Mouse (Mus musculus): Measurements from ENCODE around the gene Nckap5.

Nckap5 gene

DNA sequence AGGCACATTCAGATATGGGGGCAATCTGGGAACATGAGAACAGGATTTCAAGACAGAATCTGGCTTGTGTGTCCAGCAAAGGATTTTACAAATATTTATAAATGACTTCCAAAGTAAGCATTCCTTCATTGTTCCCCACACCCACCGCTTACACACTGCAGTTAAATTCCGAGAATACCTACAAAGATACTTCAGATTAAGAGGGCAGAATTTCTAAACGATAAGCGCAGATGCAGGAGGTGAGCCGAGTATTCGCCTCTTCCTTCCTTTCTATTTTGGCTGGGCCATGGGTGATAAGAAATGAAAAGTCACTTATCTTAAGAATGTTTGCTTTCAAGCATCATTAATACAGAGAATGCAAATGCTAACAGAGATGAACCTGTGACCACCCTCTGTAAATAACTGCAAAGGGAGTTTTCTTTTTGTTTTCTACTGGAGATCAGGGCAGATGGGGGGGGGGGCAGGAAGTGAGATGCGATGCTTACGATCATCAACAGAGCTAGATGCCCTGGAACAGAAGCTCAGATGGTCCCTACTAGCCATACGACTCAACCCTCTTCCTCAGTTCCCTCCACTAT, 213.0 kb downstream of the Nckap5 start:
- no peak for DNase-seq (ENCODE audit: low spot score)

DNA sequence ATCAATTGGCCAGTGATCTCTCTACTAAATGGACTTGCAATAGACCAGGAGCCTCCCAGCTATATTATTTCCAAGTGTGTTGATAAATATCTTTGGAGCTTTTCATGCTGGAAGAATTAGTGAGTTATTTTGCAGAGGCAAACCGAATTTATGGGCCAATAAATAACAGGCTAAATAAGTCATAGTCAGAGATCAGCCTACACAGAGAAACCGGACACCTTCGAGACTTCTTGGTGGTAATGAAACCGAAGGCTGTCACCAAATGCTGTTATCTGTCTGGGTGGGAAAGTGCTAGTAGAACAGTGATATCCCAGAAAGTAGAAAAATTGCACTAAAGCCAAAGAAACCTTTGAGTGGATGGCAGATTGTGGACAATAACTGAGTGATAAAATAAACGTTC, 213.6 kb downstream of the Nckap5 start:
- DNase-seq (ENCODE audit: low spot score), result no peak

DNA sequence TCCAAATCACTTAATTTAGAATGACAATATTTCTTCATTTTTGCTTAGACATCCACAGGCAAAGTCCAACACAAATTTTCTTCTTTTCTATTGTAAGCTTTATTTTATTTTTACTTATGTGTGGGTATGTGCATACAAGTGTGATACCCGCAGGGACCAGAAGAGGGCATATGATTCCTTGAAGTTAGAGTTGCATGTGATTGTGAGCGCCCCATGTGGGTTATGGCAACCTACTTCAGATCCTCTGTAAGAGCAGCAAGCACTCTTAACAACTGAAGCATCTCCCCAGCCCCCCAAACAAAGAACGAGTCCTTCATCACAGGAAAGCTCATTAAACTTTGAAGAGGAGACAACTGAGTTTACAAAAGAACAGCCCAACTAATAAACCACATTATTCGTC, 217.7 kb downstream of the Nckap5 start:
- DNase-seq (ENCODE audit: low spot score), result no peak

DNA sequence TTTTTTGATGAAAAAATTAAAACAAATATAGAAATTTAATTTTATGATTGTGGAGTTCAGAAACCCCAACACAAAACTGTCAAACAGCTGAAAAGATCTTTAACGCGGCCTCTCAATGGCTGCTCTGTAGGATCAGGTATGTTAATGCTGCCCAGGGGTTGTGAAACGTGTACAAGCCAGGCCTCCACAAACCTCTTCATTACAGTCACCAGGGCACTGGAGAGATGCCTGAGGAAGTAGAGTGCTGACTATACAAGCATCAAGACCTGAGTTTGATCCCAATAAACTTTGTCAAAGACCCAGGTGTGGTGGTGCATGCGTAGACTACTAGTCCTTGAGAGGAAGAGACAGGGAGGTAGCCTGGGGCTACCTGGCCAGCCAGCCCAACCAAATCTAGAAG, 222.0 kb downstream of the Nckap5 start:
- DNase-seq (ENCODE audit: low spot score), result no peak

DNA sequence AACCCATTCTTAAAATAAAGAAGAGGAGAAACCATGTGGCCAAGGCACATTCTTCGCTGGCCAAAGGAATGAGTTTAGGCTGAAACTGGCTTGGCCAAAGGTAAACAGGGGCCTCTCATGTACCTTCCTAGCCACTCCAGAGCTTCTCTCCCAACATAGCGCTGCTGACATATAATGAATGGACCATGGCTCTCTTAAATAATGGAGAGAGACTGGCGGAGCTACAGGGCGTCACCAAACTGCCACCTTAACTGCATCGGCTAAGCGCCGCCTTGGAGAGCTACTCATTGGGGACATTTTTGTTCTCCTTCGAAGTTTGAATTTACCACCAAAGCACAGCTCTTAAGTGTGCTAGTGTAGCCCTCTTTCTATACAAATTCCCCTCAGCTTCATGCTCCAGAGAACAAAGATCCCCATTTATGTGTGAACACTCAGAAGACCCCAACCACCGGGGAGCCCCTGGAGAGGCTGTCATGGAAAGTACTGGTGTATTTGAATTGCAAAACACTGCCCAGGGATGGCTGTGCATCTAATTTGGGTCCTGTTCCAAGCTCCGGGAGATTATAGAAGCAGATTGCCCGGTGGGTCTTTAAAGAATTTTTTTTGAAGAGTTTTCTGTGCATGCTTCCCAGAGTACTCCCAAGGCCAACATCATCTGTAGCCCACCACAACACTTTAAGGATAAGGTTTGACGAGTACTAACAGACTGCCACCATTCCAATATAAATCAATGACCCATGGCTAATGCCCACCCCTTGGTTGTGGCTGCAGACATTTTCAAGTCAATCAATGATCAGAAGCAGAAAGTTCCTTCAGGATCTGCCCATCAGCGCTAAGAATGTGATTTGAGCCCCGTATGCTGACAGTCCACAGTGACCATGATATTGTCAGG, 224.2 kb downstream of the Nckap5 start:
- no peak for DNase-seq (ENCODE audit: low spot score)

DNA sequence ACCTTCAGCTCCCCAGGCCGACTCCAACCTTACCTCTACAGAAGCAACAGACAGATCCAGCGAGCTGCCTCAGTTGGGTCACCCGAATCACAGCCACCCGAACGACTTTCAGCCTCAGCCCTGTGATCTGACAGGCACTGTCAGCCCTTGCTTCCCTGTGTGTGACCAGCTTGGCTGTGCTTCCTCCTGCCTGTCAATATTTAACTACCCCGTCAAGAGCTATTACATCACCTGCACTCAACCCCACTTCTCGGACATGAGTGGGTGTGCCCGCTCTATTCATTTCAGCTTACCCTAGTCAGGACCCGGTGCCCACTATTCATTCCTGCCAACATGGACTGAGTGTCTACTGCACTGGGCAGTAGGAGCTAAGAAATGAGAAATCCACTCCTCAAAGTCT, 226.0 kb downstream of the Nckap5 start:
- DNase-seq (ENCODE audit: low spot score), result no peak

DNA sequence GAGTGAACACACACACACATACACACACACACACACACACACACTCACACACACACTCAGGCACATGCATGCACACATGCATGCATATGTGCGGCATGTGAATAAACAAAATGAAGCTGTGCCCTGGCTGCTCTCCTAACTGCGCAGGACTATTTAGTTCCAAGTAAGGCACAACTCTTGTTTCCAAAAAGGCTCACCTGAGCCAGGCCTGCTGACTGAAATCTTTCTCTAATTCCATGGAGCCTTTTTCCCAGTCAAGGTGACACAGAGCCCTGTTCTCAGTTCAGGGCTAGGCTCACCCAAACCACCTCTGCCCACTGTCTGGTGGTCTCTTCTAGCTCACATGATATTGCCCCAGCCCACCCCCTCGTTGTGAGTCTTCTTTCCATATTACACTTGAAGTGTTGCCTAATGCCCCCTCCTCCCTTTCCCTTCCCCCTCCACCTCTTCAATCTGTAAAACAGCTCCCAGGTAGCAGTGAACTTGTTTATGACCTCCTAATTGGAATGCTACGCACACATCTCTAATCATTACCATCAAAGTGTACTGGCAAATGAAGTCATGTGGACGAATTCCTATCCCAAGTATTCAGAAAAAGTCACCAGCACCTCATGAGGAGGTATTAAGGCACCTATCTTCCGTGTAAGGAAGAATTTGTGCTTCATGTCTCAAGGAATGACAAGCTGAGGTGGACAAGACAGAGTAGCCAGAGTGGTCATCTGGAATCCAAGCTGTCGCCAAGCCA, 226.7 kb downstream of the Nckap5 start:
- no peak for DNase-seq (ENCODE audit: low spot score)

DNA sequence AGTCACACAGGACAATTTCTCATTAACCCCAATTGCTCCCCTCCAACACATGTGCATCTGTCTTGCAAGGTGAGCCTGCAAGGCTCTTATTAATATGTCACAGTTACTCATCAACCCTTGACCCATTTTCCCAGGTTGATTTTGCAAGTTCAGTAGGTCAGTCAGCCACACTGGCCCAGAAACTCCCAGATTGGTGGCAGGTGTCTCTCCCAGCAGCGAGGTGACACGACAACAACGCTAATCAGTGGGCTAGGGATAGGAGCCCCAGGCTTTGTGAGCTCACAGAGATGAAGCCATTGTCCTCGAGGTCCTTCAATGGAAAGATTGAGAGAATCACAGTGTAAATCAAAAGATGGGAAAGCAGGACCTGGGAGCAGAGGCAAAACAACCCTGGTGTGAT, 230.0 kb downstream of the Nckap5 start:
- DNase-seq (ENCODE audit: low spot score), result no peak

DNA sequence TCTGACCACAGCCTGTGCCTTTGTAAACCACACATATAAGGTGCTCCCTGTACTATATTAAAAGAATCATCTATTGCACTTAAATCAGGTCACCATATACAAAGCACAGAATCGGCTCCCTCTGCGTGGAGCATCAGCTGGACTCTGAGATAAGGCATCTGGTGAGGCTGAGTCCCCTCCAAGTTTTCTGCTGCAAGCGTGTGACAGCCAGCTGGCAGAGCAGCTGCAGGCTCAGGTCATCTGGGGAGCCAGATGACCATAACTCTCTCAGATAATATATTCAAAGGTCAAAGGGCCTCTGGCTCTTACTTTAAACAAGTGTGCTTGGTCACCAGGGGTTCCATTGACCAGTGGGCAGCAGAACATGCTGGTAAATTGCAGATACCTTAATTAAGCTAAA, 233.2 kb downstream of the Nckap5 start:
- no peak for DNase-seq (ENCODE audit: low spot score)

DNA sequence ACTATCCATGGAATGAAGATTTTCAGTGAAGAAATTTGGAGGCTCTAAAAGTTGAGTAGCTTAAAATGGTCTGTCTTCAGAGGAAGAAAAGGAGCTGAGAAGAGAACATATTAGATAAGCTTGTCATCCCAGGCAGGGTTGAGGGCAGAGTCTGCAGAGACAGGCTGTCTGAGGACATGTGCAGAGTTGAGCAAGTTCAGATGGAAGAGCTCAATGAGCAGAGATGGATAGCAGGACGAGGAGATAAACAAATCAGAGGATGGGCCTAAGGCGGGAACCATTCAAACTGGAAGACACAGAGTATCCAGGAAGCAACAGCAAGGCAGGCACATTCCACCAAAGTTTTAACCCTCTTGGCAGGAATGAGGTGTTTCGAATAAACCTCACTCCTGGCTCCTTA, 235.8 kb downstream of the Nckap5 start:
- DNase-seq (ENCODE audit: low spot score), result no peak

DNA sequence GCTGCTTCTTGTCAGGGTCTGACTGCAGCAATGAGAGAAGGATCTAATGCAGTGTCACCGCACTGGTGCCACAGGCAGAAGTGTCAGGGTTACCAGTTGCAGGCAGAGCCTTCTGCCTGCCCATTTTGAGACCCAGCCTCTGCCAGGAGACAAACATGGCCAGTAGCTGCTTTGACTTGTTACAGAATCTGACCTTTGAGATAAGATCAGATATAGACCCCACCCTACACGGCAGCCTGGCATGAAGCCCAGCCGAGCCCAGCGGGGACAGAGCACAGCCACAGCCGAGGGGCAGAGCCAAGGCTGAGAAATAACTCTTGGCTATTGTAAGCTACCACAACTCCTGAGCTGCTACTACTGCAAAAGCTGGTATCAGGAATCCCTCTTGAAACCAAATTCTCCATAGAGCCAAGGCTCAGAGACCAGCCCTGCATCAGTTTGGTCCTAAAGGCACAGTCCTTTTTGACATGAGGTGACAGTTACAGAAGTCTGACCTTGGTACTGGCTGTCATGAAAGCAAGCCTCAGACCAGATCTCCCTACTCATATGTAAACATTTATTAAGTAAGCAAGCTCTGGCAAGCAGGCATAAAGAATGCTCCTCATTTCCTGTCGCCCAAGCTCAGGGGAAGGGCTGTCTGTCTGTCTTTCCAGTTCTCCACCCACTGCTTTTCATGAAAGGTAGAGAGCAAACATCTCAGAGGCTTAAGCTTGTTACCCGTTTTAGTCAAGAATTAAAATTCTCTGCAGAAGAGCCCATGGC, 237.4 kb downstream of the Nckap5 start:
- DNase-seq (ENCODE audit: low spot score), result no peak

DNA sequence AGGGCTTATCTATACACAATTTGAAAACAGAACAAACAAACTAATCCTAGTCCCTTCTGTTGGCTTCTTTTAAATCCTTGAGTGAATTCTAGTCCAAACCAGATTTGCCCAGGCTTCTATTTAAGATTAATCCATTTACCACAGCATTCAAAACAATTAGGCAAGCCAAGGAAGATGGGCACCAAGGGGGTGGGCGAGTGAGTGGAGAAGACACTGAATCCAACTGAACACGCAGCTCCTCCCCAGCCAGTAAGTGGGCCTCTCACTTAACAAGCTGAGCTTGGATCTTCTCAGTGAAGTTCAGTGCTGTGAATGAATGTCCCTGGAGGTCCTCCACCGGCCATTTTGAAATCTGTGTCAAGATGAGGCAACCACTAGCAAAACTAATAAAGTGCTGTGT, 239.7 kb downstream of the Nckap5 start:
- DNase-seq (ENCODE audit: low spot score), result no peak

DNA sequence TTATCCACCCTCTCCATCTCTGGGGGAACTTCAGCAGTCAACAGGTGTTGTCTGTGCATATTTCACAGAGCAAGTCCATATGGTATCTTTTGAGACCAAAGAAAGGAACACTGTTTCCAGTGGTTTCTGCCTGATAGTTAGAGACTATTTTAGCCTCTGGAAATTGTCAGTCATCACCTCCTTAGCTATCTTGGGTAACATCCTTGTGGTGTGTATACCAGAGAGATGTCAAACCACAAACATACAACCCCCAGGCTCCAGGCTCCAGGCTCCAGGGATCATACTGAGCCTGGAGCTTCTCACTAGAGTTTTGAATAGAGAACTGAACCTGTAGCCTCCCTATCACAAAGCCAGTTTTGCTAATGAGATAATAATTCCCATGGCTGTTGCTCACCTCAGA, 252.4 kb downstream of the Nckap5 start:
- no peak for DNase-seq (ENCODE audit: low spot score)

DNA sequence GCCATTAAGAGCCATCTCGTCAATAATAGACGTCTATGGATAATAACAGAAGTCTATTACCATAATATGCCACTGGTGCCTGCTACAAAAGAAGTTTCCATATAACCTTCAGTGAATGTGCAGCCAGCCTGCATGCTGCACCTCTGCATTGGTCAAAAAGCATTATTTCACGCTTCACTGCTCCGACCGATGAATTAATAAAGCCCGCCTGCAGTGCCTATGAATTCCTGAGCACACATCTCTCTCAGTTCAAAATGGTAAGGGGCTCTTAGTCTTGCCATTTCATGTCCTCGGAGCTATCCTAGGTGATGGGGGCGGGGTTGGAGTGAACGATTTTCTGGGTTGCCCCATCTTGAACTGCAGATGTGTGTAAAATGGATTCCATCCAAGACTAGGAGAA, 256.3 kb downstream of the Nckap5 start:
- DNase-seq (ENCODE audit: low spot score), result no peak

DNA sequence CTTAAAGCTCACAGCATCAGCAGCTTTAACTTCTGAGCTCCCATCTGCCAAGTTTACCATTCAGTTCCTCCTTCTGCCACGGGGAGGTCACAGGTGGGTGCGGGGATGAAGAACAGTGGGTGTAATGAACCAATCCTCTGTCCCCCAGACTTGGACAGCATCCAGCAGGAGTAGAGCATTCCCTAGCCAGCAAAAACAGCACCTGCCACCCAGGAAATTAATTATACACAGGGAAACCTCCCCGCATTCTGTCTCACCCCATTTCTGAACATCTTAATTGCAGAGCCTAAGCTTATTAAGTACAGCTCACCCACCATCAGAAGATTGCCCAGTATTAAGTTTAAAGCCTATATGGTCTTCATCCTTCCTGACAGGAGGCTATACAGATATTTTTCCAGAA, 256.9 kb downstream of the Nckap5 start:
- no peak for DNase-seq (ENCODE audit: low spot score)

DNA sequence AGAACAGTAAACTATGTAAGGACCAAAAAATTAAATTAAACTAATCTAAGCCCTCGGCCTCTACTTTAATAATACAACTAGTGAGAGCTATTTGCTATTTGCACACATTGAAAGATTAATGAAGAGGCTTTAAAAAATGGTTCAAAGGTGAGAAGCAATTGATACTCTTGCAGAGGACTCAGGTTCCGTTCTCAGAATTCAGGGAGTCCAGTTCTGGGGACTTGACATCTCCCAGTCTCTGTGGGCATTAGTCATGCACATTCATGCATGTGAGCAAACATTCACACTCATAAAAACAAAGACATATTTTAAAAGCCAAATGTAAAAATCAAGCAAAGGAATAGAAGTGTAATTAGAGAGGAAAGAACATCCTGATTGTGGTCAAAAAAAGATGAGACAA, 257.5 kb downstream of the Nckap5 start:
- DNase-seq (ENCODE audit: low spot score), result no peak

DNA sequence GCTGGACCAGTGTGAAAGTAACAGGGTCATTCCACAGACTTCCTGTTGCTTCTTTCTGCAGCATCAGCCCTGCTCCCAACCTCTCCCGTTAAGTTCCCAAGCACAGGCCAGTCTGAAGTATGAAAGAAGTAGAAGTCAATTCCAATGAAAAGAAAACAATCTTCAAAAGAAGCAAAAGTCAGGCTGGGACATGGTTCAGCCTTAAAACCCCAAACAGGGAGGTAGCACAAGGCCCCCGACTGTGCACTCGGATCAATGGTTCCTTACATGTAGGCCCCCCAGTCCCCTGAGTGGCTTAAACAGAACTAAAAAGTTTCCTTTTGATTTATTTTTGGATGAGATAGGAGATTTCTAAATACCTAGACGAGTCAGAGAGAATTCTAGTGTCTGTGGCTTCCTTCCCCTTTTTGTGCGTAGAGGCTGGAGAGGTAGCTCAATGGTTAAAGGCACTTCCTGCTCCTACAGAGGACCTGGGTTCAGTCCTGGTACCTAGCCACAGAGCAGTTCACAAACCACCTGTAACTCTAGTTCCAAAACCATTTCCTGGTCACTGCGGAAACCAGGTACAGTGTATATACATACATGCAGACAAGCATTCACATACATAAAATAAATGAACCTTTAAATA, 260.9 kb downstream of the Nckap5 start:
- no peak for DNase-seq (ENCODE audit: low spot score)

DNA sequence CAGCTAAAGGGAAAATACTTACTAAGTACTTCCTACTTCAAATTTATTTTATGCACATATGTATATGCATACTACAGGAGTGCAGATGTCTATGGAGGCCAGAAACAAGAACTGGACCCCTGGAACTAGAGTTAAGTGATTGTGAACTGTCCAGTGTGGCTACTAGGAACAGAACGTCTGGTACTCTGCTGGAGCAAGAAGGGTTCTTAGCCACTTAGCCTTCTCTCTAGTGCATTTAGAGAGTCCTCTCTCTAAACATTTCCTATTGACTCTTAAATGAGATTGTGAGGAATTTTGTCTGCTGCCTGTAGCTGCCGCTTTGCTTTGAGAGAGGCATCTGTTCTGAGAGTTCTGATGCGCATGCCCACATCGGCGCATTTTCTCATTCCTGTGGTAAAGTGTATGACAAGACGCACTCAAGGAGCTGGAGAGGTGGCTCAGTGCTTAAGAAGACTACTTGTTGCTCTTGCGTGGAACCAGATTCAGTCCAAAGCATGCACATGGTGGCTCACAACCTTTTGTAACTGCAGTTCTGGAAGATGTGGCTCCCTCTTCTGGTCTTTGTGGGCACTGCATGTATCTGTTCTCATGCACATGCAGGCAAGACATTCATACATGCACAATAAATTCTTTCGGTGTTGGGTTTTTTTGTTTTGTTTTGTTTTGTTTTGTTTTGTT, 261.9 kb downstream of the Nckap5 start:
- DNase-seq (ENCODE audit: low spot score), result no peak

DNA sequence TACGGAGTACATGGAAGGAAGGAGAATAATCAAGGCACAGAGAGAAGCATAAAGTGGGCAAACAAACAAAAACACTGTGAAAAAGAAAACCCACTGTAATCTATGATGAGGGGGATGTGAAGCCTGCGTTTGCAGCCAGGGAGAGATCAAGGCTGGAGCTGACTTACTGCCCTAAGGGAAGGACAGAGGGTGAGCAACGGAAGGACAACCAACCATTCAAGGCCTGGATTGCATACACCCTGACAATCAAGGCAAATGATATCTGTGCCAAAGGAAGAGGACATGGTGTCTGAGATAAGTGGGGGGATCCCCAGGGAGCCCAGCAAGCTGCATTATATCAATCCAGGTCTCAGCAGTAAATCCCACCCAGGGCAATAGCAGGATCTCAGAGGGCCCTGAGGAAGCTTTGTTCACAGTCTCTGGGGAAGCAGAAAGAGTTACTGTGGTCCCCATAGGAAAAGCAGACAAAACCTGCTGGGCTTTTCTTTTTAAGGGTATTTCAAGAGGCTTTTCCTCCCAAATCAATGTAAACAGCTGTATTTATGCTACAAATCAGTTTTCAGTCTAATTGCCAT, 265.4 kb downstream of the Nckap5 start:
- no peak for DNase-seq (ENCODE audit: low spot score)

DNA sequence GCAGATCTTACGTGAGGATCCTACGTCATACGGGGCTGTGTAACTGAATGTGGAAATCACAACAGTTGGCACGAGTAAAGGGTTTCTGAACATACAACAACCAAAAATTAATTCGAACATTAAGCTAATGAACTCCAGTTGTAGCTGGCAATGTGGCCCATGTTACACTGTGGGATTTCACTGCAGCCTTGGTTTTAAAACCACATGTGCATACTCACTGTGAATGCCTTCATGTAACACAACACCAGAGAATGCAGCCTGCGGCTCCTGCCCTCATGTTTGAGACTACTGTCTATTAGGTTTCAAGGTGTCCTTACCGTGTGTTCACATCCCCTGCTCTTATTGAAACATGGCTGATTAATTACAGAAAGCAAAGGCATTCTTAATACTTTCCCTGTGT, 269.7 kb downstream of the Nckap5 start:
- no peak for DNase-seq (ENCODE audit: low spot score)

DNA sequence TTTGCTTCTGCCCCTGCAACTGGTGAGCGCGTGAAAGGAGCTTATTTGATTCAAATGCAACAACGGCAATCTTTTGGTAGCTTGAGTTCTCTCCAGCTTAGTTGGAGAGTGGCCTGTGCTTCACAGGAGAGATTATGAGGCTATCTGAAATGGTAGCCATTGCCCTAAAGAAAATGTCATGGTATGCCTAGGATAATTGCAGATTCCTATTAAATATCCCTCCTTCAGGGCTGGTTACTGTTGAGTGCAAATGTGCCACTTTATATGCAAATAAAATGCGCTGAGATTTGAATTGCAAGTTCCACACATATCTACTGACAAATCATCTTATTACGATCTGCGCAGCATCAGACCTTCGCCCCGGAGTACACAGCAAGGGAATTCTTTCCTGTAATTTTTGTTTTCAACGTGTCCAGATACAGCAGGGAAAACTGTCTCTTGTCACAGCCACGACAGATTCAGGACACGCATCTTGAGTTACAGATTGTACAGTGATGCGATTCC, 272.8 kb downstream of the Nckap5 start:
- no peak for DNase-seq (ENCODE audit: low spot score)
